Mouse (Mus musculus) embryonic fibroblast, embryonic 13.5 days (primary cell): ENCODE results near the gene Hcn4.

Experiments
- CTCF ChIP-seq: IDR thresholded peaks from 2 replicates; pipeline ENCODE4 v1.5.1; 2011; ENCODE audit warnings: mild to moderate bottlenecking, control low read depth, low read length, moderate library complexity, borderline replicate concordance; ENCODE audit not compliant: insufficient read depth
- POLR2A ChIP-seq: IDR thresholded peaks from 2 replicates; pipeline ENCODE4 v1.6.1; 2011; ENCODE audit warnings: low read depth, mild to moderate bottlenecking, control low read depth, low read length, moderate library complexity

- TF ChIP-seq POLR2A (no peak), CTCF (peak; percentile 85; the same call in 1 of the 2 replicates)
Observed at GRCm38 (mm10) chr9:58873541-58874324, 50.5 kb downstream of the Hcn4 start.
